Mouse (Mus musculus): ENCODE results near the gene Sh2d5.

- TF ChIP-seq CTCF (IDR thresholded peaks at IDR 0.05; ENCODE audit: low read depth, low read length) (no peak), POLR2A (IDR thresholded peaks at IDR 0.05; ENCODE audit: borderline replicate concordance, low read depth, low read length) (no peak)
Observed at GRCm38 (mm10) chr4:138219331-138219730, 30.9 kb upstream of the Sh2d5 start.
